Mouse (Mus musculus) midbrain, embryonic 10.5 days (tissue): ENCODE results near the gene Hsf5. TPM values are rescaled to one million over a fixed set of nuclear protein-coding genes. Genes with fewer than 3 reads are reported as not detected.

Source experiments
- DNase-seq: peaks from one replicate; pipeline ENCODE4 v3.0.0-alpha.2; 2017; ENCODE audit warnings: low spot score
- H3K27ac ChIP-seq: fragments of 300-500 bp; sonication (generic); replicated peaks from 2 replicates; pipeline ENCODE4 v1.5.1; 2016; ENCODE audit warnings: mild to moderate bottlenecking
- H3K27me3 ChIP-seq: fragments of 300-500 bp; sonication (generic); 2 replicates; pipeline ENCODE4 v1.6.1; 2016; ENCODE audit warnings: low read depth, mild to moderate bottlenecking; ENCODE audit not compliant: poor library complexity, severe bottlenecking
- H3K36me3 ChIP-seq: fragments of 300-500 bp; sonication (generic); 2 replicates; pipeline ENCODE4 v1.6.1; 2016; ENCODE audit warnings: mild to moderate bottlenecking, moderate library complexity
- H3K4me1 ChIP-seq: fragments of 300-500 bp; sonication (generic); 2 replicates; pipeline ENCODE4 v1.6.1; 2016
- H3K4me3 ChIP-seq: fragments of 300-500 bp; sonication (generic); 2 replicates; pipeline ENCODE4 v1.5.1; 2016; ENCODE audit warnings: mild to moderate bottlenecking, moderate library complexity
- H3K9me3 ChIP-seq: fragments of 300-500 bp; sonication (generic); replicated peaks from 2 replicates; pipeline ENCODE4 v1.6.1; 2016; ENCODE audit warnings: mild to moderate bottlenecking
- WGBS: fragments of 180-500 bp; shearing (Covaris S2); methylation state at CpG from one replicate; pipeline ENCODE4 v1.1.7; 2016; 5-methylcytosine and 5-hydroxymethylcytosine counted together
- polyA plus RNA-seq: library from polyadenylated mRNA; unstranded; fragments of >200 nt; fragmentation: Nextera tagmentation; extraction: Ambion mirVana; gene quantifications from 2 replicates; pipeline ENCODE4 v1.2.1, GENCODE M21; 2016

The Hsf5 gene
- polyA plus RNA-seq, 1 experiment from 2014 or later: 0.42 TPM

GRCm38 (mm10) chr11:87617606-87618005 lies 642 bp downstream of the Hsf5 start:
- H3K4me1 ChIP-seq: no peaks in the 10 kb centered on the region
- H3K9me3 ChIP-seq: peaks cover 9% of the 10 kb centered on the region
- no peak for DNase-seq
- H3K27ac ChIP-seq: no peak overlapping the region
- WGBS: 94% methylated on average over 32 of the region's 32 CpGs
- no peak overlapping the region for H3K4me3 ChIP-seq
- H3K27me3 ChIP-seq: no peaks in the 10 kb centered on the region
- H3K36me3 ChIP-seq: peaks cover 93% of the 10 kb centered on the region

- H3K4me1 ChIP-seq: no peaks in the 10 kb centered on the region
- peaks cover 84% of the 10 kb centered on the region for H3K36me3 ChIP-seq
- 80% methylated on average over 4 of the region's 4 CpGs for WGBS
- H3K27me3 ChIP-seq: no peaks in the 10 kb centered on the region
- H3K9me3 ChIP-seq: no peaks in the 10 kb centered on the region
- no peak overlapping the region for H3K4me3 ChIP-seq
- no peak overlapping the region for H3K27ac ChIP-seq
- DNase-seq: no peak
Observed at GRCm38 (mm10) chr11:87623160-87623559, 6.2 kb downstream of the Hsf5 start.

- H3K27ac ChIP-seq: no peak overlapping the region
Observed at GRCm38 (mm10) chr11:87629859-87630258, 12.9 kb downstream of the Hsf5 start.

GRCm38 (mm10) chr11:87638793-87639192 lies 21.8 kb downstream of the Hsf5 start:
- H3K36me3 ChIP-seq: 0 out of 2 replicates have a peak, but pooled peaks cover 3% of the 10 kb centered on the region
- H3K4me1 ChIP-seq: peaks cover 13% of the 10 kb centered on the region
- H3K9me3 ChIP-seq: no peaks in the 10 kb centered on the region
- whole genome bisulfite sequencing: 11% methylated on average over 2 of the region's 2 CpGs
- peak overlapping the region; percentile 83 for H3K27ac ChIP-seq
- DNase-seq: no peak
- no peaks in the 10 kb centered on the region for H3K27me3 ChIP-seq
- peak overlapping the region; percentile 53 for H3K4me3 ChIP-seq

More at GRCm38 (mm10) chr11:87629859-87630258, 12.9 kb downstream of the Hsf5 start:
- peak; percentile 50 for DNase-seq
- H3K9me3 ChIP-seq: no peaks in the 10 kb centered on the region
- no peak overlapping the region for H3K4me3 ChIP-seq
- H3K36me3 ChIP-seq: peaks cover 27% of the 10 kb centered on the region
- no peaks in the 10 kb centered on the region for H3K27me3 ChIP-seq
- H3K4me1 ChIP-seq: no peaks in the 10 kb centered on the region
- WGBS: 42% methylated on average over 10 of the region's 10 CpGs

- peak; percentile 70 for DNase-seq
- Histone ChIP-seq H3K27ac (peak overlapping the region; percentile 83), H3K4me3 (peak overlapping the region; percentile 53), H3K4me1 (peaks cover 13% of the 10 kb centered on the region), H3K9me3 (no peaks in the 10 kb centered on the region), H3K27me3 (no peaks in the 10 kb centered on the region), H3K36me3 (0 out of 2 replicates have a peak, but pooled peaks cover 3% of the 10 kb centered on the region)
- under 1% methylated on average over 29 of the region's 29 CpGs for WGBS
Observed at GRCm38 (mm10) chr11:87639206-87639605, 22.2 kb downstream of the Hsf5 start.

- H3K4me1 ChIP-seq: peaks cover 13% of the 10 kb centered on the region
- no peaks in the 10 kb centered on the region for H3K9me3 ChIP-seq
- no peak for DNase-seq
- H3K27ac ChIP-seq: no peak overlapping the region
- H3K4me3 ChIP-seq: no peak overlapping the region
- no peaks in the 10 kb centered on the region for H3K36me3 ChIP-seq
- no peaks in the 10 kb centered on the region for H3K27me3 ChIP-seq
Observed at GRCm38 (mm10) chr11:87642865-87643264, 25.9 kb downstream of the Hsf5 start.

- Histone ChIP-seq H3K9me3 (no peaks in the 10 kb centered on the region), H3K27me3 (no peaks in the 10 kb centered on the region), H3K36me3 (no peaks in the 10 kb centered on the region), H3K4me1 (no peaks in the 10 kb centered on the region), H3K27ac (no peak overlapping the region), H3K4me3 (no peak overlapping the region)
- WGBS: 87% methylated on average over 5 of the region's 5 CpGs
- no peak for DNase-seq
Observed at GRCm38 (mm10) chr11:87654693-87655092, 37.7 kb downstream of the Hsf5 start.

- DNase-seq: no peak
- WGBS: 82% methylated on average over 7 of the region's 7 CpGs
- peaks cover 20% of the 10 kb centered on the region for H3K27me3 ChIP-seq
Observed at GRCm38 (mm10) chr11:87659216-87659615, 42.3 kb downstream of the Hsf5 start.

GRCm38 (mm10) chr11:87662407-87662806 lies 45.4 kb downstream of the Hsf5 start, which contains the start of gene Rnf43:
Rnf43 (plus strand) TSS chr11:87662722.
- WGBS: 0% methylated on average over 8 of the region's 8 CpGs
- Histone ChIP-seq H3K27ac (no peak within 1 kb of the TSS), H3K4me1 (peaks cover 7% of the 10 kb centered on the region), H3K9me3 (no peaks in the 10 kb centered on the region), H3K27me3 (peaks cover 26% of the 10 kb centered on the region), H3K4me3 (peak within 1 kb of the TSS; percentile 52), H3K36me3 (no peaks in the 10 kb centered on the region)
- peak; percentile 78 for DNase-seq

More at GRCm38 (mm10) chr11:87659216-87659615, 42.3 kb downstream of the Hsf5 start:
- Histone ChIP-seq H3K9me3 (no peaks in the 10 kb centered on the region), H3K36me3 (no peaks in the 10 kb centered on the region), H3K27ac (no peak overlapping the region), H3K4me1 (peaks cover 7% of the 10 kb centered on the region), H3K4me3 (no peak overlapping the region)

GRCm38 (mm10) chr11:87662822-87663221 lies 45.9 kb downstream of the Hsf5 start:
- WGBS: 17% methylated on average over 14 of the region's 14 CpGs
- Histone ChIP-seq H3K9me3 (no peaks in the 10 kb centered on the region), H3K27me3 (peaks cover 26% of the 10 kb centered on the region), H3K36me3 (no peaks in the 10 kb centered on the region), H3K27ac (no peak overlapping the region), H3K4me1 (peaks cover 7% of the 10 kb centered on the region), H3K4me3 (peak overlapping the region; percentile 52)
- DNase-seq: no peak

GRCm38 (mm10) chr11:87663948-87664347 lies 47.0 kb downstream of the Hsf5 start:
- Histone ChIP-seq H3K27me3 (peaks cover 26% of the 10 kb centered on the region), H3K4me3 (no peak overlapping the region), H3K36me3 (no peaks in the 10 kb centered on the region), H3K27ac (no peak overlapping the region), H3K4me1 (peaks cover 7% of the 10 kb centered on the region), H3K9me3 (no peaks in the 10 kb centered on the region)
- 86% methylated on average over 6 of the region's 6 CpGs for WGBS
- no peak for DNase-seq

GRCm38 (mm10) chr11:87664521-87664920 lies 47.6 kb downstream of the Hsf5 start:
- no peaks in the 10 kb centered on the region for H3K9me3 ChIP-seq
- peaks cover 7% of the 10 kb centered on the region for H3K4me1 ChIP-seq
- no peaks in the 10 kb centered on the region for H3K36me3 ChIP-seq
- 81% methylated on average over 12 of the region's 12 CpGs for WGBS
- peaks cover 26% of the 10 kb centered on the region for H3K27me3 ChIP-seq
- no peak overlapping the region for H3K4me3 ChIP-seq
- no peak for DNase-seq
- no peak overlapping the region for H3K27ac ChIP-seq

GRCm38 (mm10) chr11:87665224-87665623 lies 48.3 kb downstream of the Hsf5 start:
- no peaks in the 10 kb centered on the region for H3K9me3 ChIP-seq
- H3K4me1 ChIP-seq: peaks cover 7% of the 10 kb centered on the region
- no peak overlapping the region for H3K4me3 ChIP-seq
- no peaks in the 10 kb centered on the region for H3K36me3 ChIP-seq
- DNase-seq: no peak
- H3K27ac ChIP-seq: no peak overlapping the region
- WGBS: 75% methylated on average over 6 of the region's 6 CpGs
- H3K27me3 ChIP-seq: peaks cover 26% of the 10 kb centered on the region

GRCm38 (mm10) chr11:87665658-87666057 lies 48.7 kb downstream of the Hsf5 start:
- no peak for DNase-seq
- Histone ChIP-seq H3K9me3 (no peaks in the 10 kb centered on the region), H3K4me3 (no peak overlapping the region), H3K27ac (no peak overlapping the region), H3K27me3 (peaks cover 26% of the 10 kb centered on the region), H3K36me3 (no peaks in the 10 kb centered on the region), H3K4me1 (peaks cover 7% of the 10 kb centered on the region)
- 84% methylated on average over 2 of the region's 2 CpGs for WGBS
